Mouse (Mus musculus) liver, embryonic 11.5 days (tissue): ENCODE results near the gene Rtn4rl2. TPM values are rescaled to one million over a fixed set of nuclear protein-coding genes. Genes with fewer than 3 reads are reported as not detected.

ENCODE experiments used
- ATAC-seq: fragments of 200-750 bp; cut with Nextera tagmentation; replicated peaks from 2 replicates; pipeline ENCODE4 v1.8.0; 2017; ENCODE audit warnings: moderate number of reproducible peaks, mild to moderate bottlenecking, moderate TSS enrichment, moderate library complexity; ENCODE audit not compliant: low FRiP score
- DNase-seq: peaks from one replicate; pipeline ENCODE4 v3.0.0-alpha.2; 2017; ENCODE audit warnings: low spot score
- H3K27ac ChIP-seq: fragments of 300-500 bp; sonication (generic); 2 replicates; pipeline ENCODE4 v1.5.1; 2014; ENCODE audit warnings: mild to moderate bottlenecking, low read depth, low read length, control low read depth
- H3K27me3 ChIP-seq: fragments of 300-500 bp; sonication (generic); replicated peaks from 2 replicates; pipeline ENCODE4 v1.6.1; 2014; ENCODE audit warnings: low read length, mixed read lengths; ENCODE audit not compliant: control insufficient read depth, insufficient read depth
- H3K36me3 ChIP-seq: fragments of 300-500 bp; sonication (generic); 2 replicates; pipeline ENCODE4 v1.6.1; 2014; ENCODE audit warnings: mild to moderate bottlenecking, low read length, moderate library complexity, mixed read lengths; ENCODE audit not compliant: control insufficient read depth, insufficient read depth
- H3K4me1 ChIP-seq: fragments of 300-500 bp; sonication (generic); replicated peaks from 2 replicates; pipeline ENCODE4 v1.6.1; 2014; ENCODE audit warnings: low read length, mixed read lengths; ENCODE audit not compliant: control insufficient read depth, insufficient read depth
- H3K4me2 ChIP-seq: fragments of 300-500 bp; sonication (generic); 2 replicates; pipeline ENCODE4 v1.6.1; 2014; ENCODE audit warnings: mild to moderate bottlenecking, control low read depth, moderate library complexity
- H3K4me3 ChIP-seq: fragments of 300-500 bp; sonication (generic); 2 replicates; pipeline ENCODE4 v1.5.1; 2014; ENCODE audit warnings: low read depth, low read length, control low read depth
- H3K9ac ChIP-seq: fragments of 300-500 bp; sonication (generic); 2 replicates; pipeline ENCODE4 v1.6.1; 2014; ENCODE audit warnings: low read depth, low read length, control low read depth
- H3K9me3 ChIP-seq: fragments of 300-500 bp; sonication (generic); 2 replicates; pipeline ENCODE4 v1.6.1; 2016; ENCODE audit warnings: low read length, inconsistent platforms, mixed read lengths; ENCODE audit not compliant: control insufficient read depth
- WGBS: fragments of 180-500 bp; shearing (Covaris S2); extraction: QIAGEN DNeasy Blood & Tissue Kit; methylation state at CpG from one replicate; pipeline ENCODE4 v1.1.7; 2014; 5-methylcytosine and 5-hydroxymethylcytosine counted together
- polyA plus RNA-seq: library from polyadenylated mRNA; unstranded; fragments of >200 nt; fragmentation: Nextera tagmentation; extraction: Ambion mirVana; gene quantifications from 2 replicates; pipeline ENCODE4 v1.2.1, GENCODE M21; 2014

The Rtn4rl2 gene
- polyA plus RNA-seq, 1 experiment from 2014 or later = 0.66 TPM

DNA sequence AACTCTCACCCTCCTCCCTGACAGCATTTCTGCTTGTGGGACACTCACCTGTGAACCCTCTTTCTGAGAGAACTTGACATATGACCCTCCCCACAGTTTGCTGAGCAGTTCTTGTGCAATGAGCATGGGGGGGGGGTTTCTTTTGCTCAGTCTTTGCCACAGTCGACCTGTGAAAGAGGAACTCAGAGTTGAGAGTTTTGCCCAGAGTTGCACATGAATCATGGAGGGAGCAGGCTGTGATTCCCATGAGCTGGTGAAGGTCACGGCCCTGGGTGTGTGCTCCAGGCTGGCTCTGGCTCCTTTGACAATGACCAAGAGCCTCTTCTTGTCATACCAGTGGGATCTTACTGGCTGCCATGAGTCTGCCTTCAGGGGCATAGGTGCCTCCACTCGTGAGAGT lies 24.3 kb downstream of the Rtn4rl2 start:
- WGBS = 64% methylated on average over 3 of the region's 3 CpGs
- Histone ChIP-seq H3K4me3 (no peak overlapping the region), H3K27me3 (peaks cover 14% of the 10 kb centered on the region), H3K9ac (no peak overlapping the region), H3K27ac (no peak overlapping the region), H3K9me3 (no peaks in the 10 kb centered on the region), H3K36me3 (peaks cover 49% of the 10 kb centered on the region), H3K4me1 (peaks cover 11% of the 10 kb centered on the region), H3K4me2 (no peak overlapping the region)
- ATAC-seq (no peak), DNase-seq (no peak)

GRCm38 (mm10) chr2:84861430-84861829 lies 25.1 kb downstream of the Rtn4rl2 start:
- no peak overlapping the region for H3K4me2 ChIP-seq
- DNase-seq (no peak), ATAC-seq (no peak)
- peaks cover 56% of the 10 kb centered on the region for H3K36me3 ChIP-seq
- H3K9me3 ChIP-seq = no peaks in the 10 kb centered on the region
- no peak overlapping the region for H3K4me3 ChIP-seq
- no peak overlapping the region for H3K27ac ChIP-seq
- WGBS = 60% methylated on average over 3 of the region's 3 CpGs
- no peak overlapping the region for H3K9ac ChIP-seq
- peaks cover 7% of the 10 kb centered on the region; the same call in 1 of the 2 replicates for H3K4me1 ChIP-seq
- peaks cover 6% of the 10 kb centered on the region for H3K27me3 ChIP-seq

DNA sequence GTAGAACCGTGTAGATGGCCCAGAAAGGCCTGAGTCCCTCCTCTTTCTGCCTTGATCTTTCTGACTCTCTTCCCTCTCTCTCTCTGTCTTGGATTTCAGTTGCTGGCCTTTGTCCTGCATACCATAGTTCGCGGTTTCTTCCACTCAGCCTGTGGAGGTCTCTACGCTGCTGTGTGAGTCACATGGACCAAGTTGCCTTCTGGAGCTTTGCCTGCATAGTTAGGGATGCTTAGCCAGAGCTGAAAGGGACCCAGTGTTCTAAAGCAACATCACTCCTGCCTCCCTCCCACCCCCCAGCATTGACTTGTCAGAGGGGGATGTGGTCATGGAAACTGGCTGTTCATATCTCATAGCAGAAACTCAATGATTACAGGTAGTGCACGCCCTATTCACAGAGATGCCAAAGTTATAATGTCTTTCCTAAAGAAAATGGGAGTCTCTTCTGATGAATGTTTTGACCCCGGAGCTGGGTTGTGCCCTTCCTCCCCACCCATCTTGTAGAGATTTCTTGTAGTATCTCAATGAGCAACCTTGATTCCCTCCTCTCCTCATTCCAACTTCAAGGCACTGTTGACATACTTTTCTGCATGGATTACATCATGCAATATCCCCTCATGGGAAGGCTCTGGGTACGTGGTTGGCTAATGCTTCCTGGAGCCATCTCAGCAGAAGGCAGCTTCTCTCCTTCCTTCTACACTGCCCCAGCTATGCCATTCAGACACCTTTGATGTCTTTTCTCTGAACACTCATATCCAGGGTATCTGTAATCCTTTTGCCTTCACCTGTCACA lies 26.3 kb downstream of the Rtn4rl2 start:
- Histone ChIP-seq H3K9ac (no peak overlapping the region), H3K4me3 (no peak overlapping the region), H3K9me3 (no peaks in the 10 kb centered on the region), H3K27me3 (no peaks in the 10 kb centered on the region), H3K4me1 (no peaks in the 10 kb centered on the region), H3K4me2 (no peak overlapping the region), H3K27ac (no peak overlapping the region), H3K36me3 (peaks cover 57% of the 10 kb centered on the region)
- ATAC-seq (no peak), DNase-seq (no peak)
- WGBS = 90% methylated on average over 7 of the region's 7 CpGs

GRCm38 (mm10) chr2:84858551-84858950 lies 28.0 kb downstream of the Rtn4rl2 start:
- H3K36me3 ChIP-seq = peaks cover 66% of the 10 kb centered on the region
- no peak overlapping the region for H3K27ac ChIP-seq
- ATAC-seq (no peak), DNase-seq (no peak)
- H3K4me1 ChIP-seq = no peaks in the 10 kb centered on the region
- WGBS = 92% methylated on average over 1 of the region's 1 CpGs
- H3K4me2 ChIP-seq = no peak overlapping the region
- no peaks in the 10 kb centered on the region for H3K27me3 ChIP-seq
- no peak overlapping the region for H3K9ac ChIP-seq
- H3K4me3 ChIP-seq = no peak overlapping the region
- no peaks in the 10 kb centered on the region for H3K9me3 ChIP-seq

- Histone ChIP-seq H3K4me3 (no peak overlapping the region), H3K9me3 (no peaks in the 10 kb centered on the region), H3K4me1 (0 out of 2 replicates have a peak, but pooled peaks cover 2% of the 10 kb centered on the region), H3K36me3 (peaks cover 52% of the 10 kb centered on the region), H3K27me3 (no peaks in the 10 kb centered on the region), H3K4me2 (no peak overlapping the region), H3K9ac (no peak overlapping the region), H3K27ac (no peak overlapping the region)
- ATAC-seq (peak; percentile 29; the same call in 1 of the 2 replicates), DNase-seq (no peak)
- 73% methylated on average over 2 of the region's 2 CpGs for WGBS
Observed at GRCm38 (mm10) chr2:84855732-84856131, 30.8 kb downstream of the Rtn4rl2 start.

- no peaks in the 10 kb centered on the region for H3K27me3 ChIP-seq
- H3K4me3 ChIP-seq = no peak overlapping the region
- 0 out of 2 replicates have a peak overlapping the region, but pooled peaks have one; percentile 5 for H3K9ac ChIP-seq
- ATAC-seq = peak; percentile 77
- DNase-seq = peak; percentile 61
- peaks cover 2% of the 10 kb centered on the region; the same call in 1 of the 2 replicates for H3K4me1 ChIP-seq
- 0 out of 2 replicates have a peak overlapping the region, but pooled peaks have one; percentile 64 for H3K27ac ChIP-seq
- H3K9me3 ChIP-seq = no peaks in the 10 kb centered on the region
- WGBS = 47% methylated on average over 23 of the region's 23 CpGs
- no peak overlapping the region for H3K4me2 ChIP-seq
- H3K36me3 ChIP-seq = peaks cover 35% of the 10 kb centered on the region
Observed at GRCm38 (mm10) chr2:84851130-84852040, 35.1 kb downstream of the Rtn4rl2 start.

DNA sequence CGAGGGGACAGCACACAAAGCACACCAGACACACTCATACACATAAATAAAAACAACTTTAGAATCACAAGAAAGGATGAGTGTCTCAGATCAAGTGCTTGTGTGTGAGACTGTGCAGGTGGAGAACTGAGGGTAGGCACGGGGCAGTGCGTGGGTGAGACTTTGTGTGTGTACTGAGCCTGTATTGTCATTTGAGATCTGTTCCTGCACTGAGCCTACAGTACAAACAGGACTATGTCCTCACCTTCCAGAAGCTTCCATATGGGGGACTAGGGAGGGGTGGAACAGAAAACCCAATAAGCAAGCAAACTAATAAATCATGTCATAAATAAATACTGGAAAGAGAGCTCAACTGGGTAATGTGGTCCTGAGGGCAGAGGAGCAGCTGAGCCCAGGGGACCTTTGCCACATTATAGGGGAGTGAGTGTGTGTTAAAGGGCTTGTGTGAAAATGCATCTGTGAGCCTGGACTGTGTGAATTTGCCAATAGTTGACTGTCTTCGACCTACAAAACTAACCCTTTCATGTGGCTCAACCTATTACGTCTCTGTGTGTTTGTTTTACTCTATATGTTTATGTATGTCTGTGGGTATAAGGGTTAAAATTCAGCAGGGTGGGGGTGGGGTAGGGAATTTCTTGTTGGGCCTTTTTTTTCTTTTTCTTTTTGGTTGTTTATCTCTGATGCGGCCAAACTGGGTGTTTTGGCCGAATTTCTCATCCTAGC lies 35.9 kb downstream of the Rtn4rl2 start:
- H3K9me3 ChIP-seq = no peaks in the 10 kb centered on the region
- peaks cover 37% of the 10 kb centered on the region for H3K36me3 ChIP-seq
- H3K27me3 ChIP-seq = no peaks in the 10 kb centered on the region
- 61% methylated on average over 7 of the region's 7 CpGs for WGBS
- H3K9ac ChIP-seq = no peak overlapping the region
- H3K4me3 ChIP-seq = no peak overlapping the region
- DNase-seq (no peak), ATAC-seq (peak; percentile 26)
- H3K27ac ChIP-seq = peak overlapping the region; percentile 64
- no peak overlapping the region for H3K4me2 ChIP-seq
- H3K4me1 ChIP-seq = peaks cover 2% of the 10 kb centered on the region; the same call in 1 of the 2 replicates

- Histone ChIP-seq H3K4me2 (no peak overlapping the region; the same call in 1 of the 2 replicates), H3K9ac (no peak overlapping the region), H3K4me3 (no peak overlapping the region), H3K36me3 (peaks cover 30% of the 10 kb centered on the region), H3K9me3 (no peaks in the 10 kb centered on the region), H3K4me1 (peaks cover 31% of the 10 kb centered on the region), H3K27ac (0 out of 2 replicates have a peak overlapping the region, but pooled peaks have one; percentile 29), H3K27me3 (no peaks in the 10 kb centered on the region)
- 76% methylated on average over 1 of the region's 1 CpGs for WGBS
- ATAC-seq (no peak), DNase-seq (no peak)
Observed at GRCm38 (mm10) chr2:84845226-84845625, 41.3 kb downstream of the Rtn4rl2 start.
